Mouse (Mus musculus) spleen, adult 12 weeks (tissue): ENCODE data around the gene Ddx23.
A peak's percentile ranks its signal among the peaks of the same experiment; 100 is the strongest.

Source experiments
- DNase-seq: peaks from one replicate; pipeline ENCODE4 v3.0.0; 2022; ENCODE audit warnings: low spot score

The Ddx23 gene

DNA sequence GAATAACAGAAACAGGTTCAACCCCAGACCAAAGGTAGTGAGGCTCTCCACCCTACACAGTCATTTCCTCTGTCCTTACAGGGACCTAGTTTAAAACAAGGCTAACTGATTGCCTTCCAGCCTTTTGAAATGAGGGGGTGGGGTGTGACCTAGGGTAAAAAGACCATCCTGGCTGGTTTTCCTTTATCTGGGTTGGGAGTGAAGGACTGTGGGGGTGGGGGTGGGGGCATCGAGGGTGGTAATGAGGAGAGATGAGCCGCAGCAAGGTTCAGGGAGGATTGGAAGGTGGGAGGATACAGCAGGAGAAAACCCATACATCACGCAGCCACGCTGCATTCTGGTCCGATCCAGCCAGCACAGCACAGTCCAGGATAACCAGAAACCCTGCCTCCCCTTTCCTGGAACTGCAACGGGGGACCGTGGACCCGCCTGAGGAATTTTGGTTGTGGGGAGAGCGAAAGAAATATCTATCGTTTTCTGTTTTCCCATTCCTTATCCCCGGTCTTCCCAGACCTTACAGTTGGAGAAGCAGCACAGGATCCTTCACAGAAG is 12.4 kb upstream of the Ddx23 start:
- DNase-seq = no peak

DNA sequence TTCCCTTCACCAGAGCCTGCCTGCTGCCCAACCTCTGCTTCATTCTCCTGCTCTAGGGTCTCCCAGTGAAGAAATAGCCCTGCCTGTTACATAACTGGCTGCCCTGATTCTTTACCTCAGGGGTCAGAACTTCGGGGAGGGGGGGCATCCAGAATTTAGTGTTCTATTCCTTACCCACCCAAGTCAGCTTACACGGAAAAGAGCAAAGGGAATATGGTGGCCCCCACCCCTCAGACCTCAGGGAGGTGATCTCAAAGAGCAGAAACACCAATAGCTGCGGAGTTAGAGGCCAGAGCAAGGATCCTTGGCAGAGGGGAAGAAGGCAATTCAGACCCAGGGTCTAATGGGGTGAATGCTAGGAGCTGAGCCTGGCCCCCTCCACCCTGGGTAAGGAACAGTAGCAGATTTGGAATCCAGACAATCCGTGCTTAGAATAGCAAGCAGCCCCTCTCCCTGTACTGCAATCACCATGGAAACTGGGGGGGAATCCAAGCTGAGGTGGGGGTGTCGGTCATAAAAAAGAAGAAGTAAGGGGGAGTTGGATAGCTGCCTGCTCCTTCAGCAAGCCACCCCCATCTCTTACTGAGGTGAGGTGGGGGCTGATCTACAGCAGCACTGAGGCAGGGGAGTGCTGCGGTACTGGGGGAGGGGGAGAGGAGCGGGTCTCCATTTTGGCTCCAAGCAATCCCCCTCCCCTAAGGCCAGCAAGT is 11.7 kb upstream of the Ddx23 start:
- DNase-seq = no peak

DNA sequence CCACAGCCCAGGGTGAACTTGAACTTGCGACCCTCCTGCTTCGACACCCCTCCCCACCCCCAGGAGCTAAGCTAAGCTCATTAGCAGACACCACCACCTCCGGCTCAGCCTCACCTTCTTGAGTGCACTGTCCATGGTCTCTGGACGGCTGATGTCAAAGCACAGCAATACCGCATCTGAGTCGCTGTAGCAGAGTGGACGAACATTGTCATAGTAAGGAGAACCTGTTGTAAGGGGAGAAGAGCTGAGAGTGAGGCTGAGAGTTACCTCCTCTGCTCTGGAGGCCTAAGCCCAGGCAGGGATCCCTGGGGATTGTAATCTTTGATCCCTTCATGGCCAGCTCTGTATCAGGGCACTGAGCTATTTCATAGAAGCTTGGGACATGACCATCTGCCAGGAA is 11.0 kb upstream of the Ddx23 start:
- no peak for DNase-seq

GRCm38 (mm10) chr15:98672592-98672991 is 9.9 kb upstream of the Ddx23 start:
- DNase-seq = no peak

GRCm38 (mm10) chr15:98664042-98664907 is 1.6 kb upstream of the Ddx23 start:
- DNase-seq = no peak

DNA sequence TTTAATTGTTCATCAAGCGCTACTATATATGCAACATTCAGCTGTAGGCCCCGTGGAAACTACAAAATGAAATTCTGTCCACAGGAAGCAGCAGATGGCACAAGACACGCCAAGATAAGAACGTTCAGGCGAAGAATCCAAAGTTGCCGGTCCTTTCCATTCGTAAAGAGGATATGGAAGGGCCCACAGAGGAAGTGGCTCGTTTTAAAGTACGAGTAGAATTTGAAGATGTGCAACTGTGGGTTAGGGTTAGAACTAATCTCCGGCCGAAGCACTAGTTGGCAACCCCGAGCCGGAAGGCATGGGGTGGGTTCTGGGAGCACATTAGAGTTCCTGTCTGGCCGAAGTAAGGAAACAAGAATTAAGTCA is 512 bp downstream of the Ddx23 start:
- no peak for DNase-seq

GRCm38 (mm10) chr15:98656982-98657751 is 5.5 kb downstream of the Ddx23 start:
- no peak for DNase-seq

DNA sequence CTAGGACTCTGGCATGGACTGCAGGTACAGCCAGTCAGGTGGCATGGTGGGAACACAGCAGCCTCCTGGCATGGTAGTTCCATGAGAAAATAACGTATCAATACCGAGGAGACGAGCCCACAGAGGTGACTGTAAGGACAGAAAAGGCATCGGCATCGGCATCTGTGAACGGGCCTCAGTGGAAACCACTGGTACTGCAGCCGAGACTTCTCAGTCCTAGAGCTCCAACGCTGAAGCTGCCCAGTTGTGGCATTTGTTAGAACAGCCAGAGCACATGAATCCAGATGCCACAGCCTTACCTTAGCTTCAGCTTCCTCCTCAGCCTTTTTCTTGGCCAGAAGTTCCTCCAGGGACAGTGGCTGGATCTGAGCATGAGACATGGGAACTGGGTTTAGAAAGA is 10.5 kb downstream of the Ddx23 start:
- DNase-seq = no peak

DNA sequence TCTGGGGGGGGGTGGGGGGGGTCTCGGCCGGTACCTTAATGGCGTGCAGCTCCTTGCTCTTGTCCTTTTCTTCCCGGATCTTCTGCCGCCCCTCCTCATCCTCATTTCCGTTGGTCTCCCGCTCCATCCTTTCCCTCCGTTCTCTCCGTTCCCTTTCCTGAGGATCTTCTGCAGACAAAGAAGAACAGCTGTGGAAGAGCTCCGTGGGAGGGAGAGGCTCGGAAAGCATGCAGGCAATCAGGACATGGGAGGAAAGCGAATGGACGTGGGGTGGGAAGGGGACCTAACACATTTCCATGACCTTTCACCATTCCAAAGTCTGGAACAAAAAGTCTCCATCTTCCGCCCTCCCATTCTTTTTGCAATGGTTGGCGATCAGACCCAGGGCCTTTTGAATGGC is 11.3 kb downstream of the Ddx23 start:
- no peak for DNase-seq

DNA sequence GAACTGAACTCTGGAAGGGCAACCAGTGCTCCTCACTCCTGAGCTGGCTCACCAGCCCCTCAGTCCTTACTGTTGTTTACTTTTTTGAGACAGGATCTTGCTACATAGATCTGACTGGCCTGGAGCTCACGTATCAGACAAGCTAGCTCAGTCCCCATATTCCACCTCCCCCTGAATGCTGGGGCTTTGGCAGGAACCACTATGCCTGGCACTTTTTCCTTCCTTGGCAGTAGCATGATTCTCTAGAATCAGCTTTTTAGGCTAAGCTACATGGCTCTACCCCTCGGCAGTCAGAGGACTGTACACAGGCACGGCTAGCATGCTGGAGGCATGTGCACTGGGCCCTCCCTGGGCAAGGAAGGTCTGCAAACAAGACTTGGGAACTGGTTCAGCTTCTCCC is 14.6 kb downstream of the Ddx23 start:
- no peak for DNase-seq

GRCm38 (mm10) chr15:98647308-98647707 is 15.4 kb downstream of the Ddx23 start:
- DNase-seq = no peak

GRCm38 (mm10) chr15:98646737-98647136 is 16.0 kb downstream of the Ddx23 start:
- no peak for DNase-seq

DNA sequence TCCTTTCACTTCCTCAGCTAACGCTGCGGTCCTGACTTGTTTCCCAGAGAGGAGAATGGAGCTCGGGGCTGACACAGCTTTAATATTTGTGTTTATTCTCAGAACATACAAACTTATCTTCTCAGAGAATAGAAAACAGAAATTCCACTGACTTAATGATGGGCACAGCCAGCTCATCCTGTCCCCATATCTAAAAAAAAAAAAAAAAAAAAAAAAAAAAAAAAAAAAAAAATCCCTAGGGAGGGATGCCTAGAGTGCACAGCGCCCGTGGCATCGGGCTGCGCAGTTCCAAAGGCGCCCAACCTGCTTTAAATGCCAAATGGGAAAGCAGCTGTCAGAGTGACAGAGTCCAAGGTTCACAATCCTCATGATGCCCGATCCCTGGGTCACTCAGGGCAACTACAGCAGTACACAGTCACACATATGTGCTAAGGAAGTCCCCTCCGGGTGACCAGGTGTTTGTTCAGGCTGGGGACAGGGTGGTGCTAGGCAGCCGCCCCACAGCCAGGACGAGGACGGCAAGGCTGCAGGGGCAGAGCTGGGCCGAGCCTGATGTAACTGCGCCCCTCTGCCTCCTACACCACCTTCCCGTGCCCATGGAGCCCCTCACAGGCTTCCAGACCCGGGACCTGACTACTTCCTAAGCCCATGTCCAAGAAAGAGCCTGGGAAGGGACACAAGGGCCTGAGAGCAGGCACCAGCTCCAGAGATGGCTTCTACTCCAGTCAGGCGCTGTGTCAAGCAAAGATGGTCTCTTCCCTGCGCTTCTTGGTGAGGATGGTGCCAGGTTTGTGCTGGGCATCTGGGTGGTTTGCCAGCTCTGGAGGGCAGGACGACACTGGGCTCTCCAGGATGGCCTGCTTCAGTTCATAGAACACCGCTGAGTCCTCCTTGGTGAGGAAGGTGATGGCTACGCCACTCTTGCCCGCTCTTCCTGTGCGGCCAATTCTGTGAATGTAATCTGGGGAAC is 17.4 kb downstream of the Ddx23 start:
- no peak for DNase-seq

- no peak for DNase-seq
Observed at GRCm38 (mm10) chr15:98644406-98644805, 18.3 kb downstream of the Ddx23 start.

GRCm38 (mm10) chr15:98640157-98640556 is 22.5 kb downstream of the Ddx23 start:
- DNase-seq = no peak

GRCm38 (mm10) chr15:98637155-98637554 is 25.5 kb downstream of the Ddx23 start:
- DNase-seq = no peak

GRCm38 (mm10) chr15:98636517-98636916 is 26.2 kb downstream of the Ddx23 start:
- DNase-seq = no peak

DNA sequence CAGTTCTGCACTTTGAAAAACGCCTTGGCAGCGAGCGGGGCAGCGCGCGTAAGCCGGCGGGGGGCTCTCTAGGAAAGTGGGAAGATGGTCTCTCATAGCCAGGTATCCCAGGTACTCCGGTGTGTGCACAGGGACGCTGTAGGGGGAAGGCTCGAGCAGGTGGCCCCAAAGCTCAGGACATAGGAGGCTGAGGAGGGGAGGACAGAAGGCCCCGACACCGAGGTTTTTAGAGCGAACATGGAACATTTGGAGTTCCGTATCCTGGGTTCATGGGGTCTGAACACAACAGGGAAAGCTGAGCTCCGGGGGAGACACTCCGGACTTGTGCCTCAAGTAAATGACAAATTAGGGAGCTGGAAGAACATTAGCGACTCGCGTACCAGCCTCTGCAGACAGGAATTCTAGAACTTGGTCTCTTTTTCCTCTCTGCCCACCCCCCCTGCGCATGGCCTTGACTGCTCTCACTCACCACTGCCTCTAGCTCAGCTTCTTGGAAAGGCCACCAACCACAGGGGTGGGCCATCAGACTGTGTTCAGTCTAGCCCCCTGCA is 27.3 kb downstream of the Ddx23 start:
- no peak for DNase-seq

DNA sequence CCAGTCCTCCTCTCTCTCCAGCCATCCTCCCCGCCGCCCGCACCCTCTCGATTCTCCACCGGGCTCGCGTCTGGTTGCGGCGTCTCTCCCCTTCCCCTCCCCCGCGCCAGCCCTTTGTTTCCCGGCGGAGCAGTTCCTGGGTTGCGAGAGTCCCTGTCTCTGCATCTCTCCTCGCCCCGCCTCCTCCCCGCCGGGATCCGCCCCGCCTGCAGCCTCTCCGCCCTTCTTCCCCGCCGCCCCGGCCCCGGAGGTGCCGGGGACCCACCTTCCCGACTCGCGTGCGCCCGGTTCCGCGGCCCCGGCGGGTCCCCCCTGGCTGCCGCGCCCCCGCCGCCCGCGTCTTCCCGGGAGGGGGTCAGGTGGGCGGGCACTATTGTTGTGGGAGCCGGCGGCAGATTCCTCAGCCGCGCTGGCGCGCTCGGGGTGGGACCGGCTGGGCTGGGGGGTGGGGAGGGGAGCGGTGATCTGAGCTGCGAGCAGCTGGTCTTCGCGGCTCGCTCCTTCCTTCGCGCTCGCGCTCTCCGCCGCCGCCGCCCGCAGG is 28.1 kb downstream of the Ddx23 start:
- peak; percentile 17 for DNase-seq

DNA sequence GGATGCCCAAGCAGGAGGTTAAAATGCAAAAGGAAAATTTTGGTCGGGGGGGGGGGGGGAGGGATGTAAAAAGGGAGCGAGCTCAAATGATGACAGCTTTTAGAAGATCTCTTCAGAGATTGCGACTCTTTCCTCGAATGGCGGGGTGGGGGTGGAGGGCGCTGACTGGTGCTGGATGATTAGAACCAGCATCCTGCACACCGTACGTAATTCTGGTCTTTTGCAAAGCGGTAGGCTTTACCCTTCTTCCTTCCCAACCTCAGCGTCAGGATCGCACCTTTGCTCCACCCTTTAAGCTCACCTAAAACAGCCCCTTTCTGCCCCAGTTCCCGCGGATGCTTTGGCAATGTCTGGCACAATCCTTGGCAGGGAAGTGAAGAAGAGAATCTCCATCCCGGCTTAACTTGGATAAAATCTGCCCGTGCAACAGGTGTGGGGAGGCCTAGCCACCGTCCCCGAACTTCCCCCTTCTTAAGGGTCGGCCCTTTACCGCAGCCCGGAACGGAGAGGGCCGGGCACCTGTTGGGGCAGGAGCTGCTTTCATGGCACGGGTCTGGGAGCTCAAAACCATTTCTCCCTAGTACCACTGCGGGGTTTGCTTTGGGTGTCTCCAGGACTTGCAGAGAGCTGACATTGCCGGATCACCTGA is 28.7 kb downstream of the Ddx23 start:
- no peak for DNase-seq
